Mouse (Mus musculus): ENCODE data around the gene Aars.

DNA sequence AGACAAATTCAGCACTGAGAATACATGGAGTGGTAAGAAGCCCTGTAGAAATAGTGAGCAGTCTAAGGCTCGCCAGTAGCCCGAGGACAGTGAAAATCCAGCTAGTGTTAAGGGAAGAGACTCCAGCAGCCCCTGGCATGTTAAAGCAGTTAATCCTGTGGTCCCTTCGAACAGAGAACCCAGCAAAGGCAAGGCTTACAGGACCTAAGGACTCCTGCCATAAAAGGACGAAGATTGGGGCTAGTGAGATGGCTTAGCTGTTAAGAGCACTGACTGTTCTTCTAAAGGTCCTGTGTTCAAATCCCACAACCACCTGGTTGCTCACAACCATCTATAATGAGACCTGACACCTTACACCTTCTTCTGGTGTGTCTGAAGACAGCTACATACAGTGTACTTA lies 33.4 kb downstream of the Aars start:
- no peak for TF ChIP-seq POLR2A (IDR thresholded peaks at IDR 0.05; ENCODE audit: borderline replicate concordance, extremely low read depth, insufficient read depth, insufficient read length, poor library complexity, severe bottlenecking)
- TF ChIP-seq CTCF (IDR thresholded peaks at IDR 0.05; ENCODE audit: borderline replicate concordance, extremely low read depth, insufficient read depth, insufficient read length): no peak

Measured in brain, embryonic 14.5 days (tissue).